Mouse (Mus musculus): ENCODE data around the gene Aldh5a1. TPM values are rescaled to one million over a fixed set of nuclear protein-coding genes. Genes with fewer than 3 reads are reported as not detected.

The Aldh5a1 gene
- polyA plus RNA-seq, 1 experiment from 2014 or later = 10.6 TPM

DNA sequence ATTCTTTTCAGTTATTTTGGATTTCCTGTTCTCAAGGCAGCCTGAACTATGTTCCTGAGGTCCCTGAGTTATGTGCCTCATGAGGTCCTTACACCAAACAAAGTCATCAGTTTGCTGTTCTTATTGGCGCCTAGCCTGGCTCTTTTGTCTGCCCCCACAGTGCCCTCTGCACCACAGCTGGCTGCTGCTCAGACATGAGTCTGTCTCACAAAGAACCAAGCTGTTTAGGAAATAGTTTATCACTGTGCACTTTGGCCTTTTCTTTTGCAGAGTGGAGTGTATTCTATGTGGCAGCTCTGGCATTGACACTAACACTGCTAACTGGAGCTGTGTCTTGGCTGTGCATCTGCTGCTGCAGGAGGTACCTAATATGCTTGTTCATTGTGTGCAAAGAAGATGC lies 47.9 kb downstream of the Aldh5a1 start:
- no peaks in the 10 kb centered on the region for H3K27me3 ChIP-seq
- no peak overlapping the region for H3K4me3 ChIP-seq (replicated peaks)
- no peak overlapping the region for H3K9ac ChIP-seq
- H3K27ac ChIP-seq = no peak overlapping the region
- no peaks in the 10 kb centered on the region for H3K9me3 ChIP-seq
- 65% methylated on average over 1 of the region's 1 CpGs for WGBS
- no peak for ATAC-seq (ENCODE audit: low FRiP score)
- no peaks in the 10 kb centered on the region for H3K36me3 ChIP-seq (replicated peaks)
- H3K4me2 ChIP-seq = no peak overlapping the region
- H3K4me1 ChIP-seq = no peaks in the 10 kb centered on the region

GRCm38 (mm10) chr13:24882411-24882810 lies 55.0 kb downstream of the Aldh5a1 start:
- H3K9ac ChIP-seq = no peak overlapping the region

DNA sequence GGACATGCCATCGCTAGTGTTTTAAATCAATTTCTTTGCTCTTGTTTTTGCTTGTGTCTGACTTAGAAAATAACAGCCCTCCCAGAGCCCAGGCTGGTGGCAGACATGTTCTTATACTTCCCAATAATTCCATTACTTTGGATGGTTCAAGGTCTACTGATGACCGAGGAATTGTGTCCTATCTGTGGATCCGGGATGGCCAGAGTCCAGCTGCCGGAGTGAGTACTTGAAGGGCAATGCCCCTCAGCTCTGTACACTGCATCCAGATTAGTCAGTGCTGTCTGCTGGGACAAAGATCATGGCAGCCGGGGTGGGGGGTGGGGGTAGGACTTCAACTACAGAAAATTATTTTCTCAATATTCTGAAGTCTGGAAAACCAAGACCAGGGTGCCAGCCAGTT lies 56.8 kb downstream of the Aldh5a1 start:
- H3K27me3 ChIP-seq = no peaks in the 10 kb centered on the region
- H3K4me1 ChIP-seq = no peaks in the 10 kb centered on the region
- WGBS = 93% methylated on average over 5 of the region's 5 CpGs
- no peak overlapping the region for H3K4me3 ChIP-seq (replicated peaks)
- ATAC-seq (ENCODE audit: low FRiP score) = no peak
- H3K9me3 ChIP-seq = no peaks in the 10 kb centered on the region
- H3K9ac ChIP-seq = no peak overlapping the region
- H3K4me2 ChIP-seq = no peak overlapping the region
- H3K36me3 ChIP-seq (replicated peaks) = no peaks in the 10 kb centered on the region
- H3K27ac ChIP-seq = no peak overlapping the region

More at GRCm38 (mm10) chr13:24882411-24882810, 55.0 kb downstream of the Aldh5a1 start:
- ATAC-seq (ENCODE audit: low FRiP score) = no peak
- H3K36me3 ChIP-seq (replicated peaks) = no peaks in the 10 kb centered on the region
- H3K4me2 ChIP-seq = no peak overlapping the region
- H3K9me3 ChIP-seq = no peaks in the 10 kb centered on the region
- H3K4me3 ChIP-seq (replicated peaks) = no peak overlapping the region
- no peaks in the 10 kb centered on the region for H3K27me3 ChIP-seq
- no peaks in the 10 kb centered on the region for H3K4me1 ChIP-seq
- 96% methylated on average over 6 of the region's 6 CpGs for WGBS
- no peak overlapping the region for H3K27ac ChIP-seq

- Histone ChIP-seq H3K4me1 (no peaks in the 10 kb centered on the region), H3K27ac (no peak overlapping the region), H3K4me3 (replicated peaks) (no peak overlapping the region), H3K9ac (no peak overlapping the region), H3K36me3 (replicated peaks) (no peaks in the 10 kb centered on the region), H3K4me2 (no peak overlapping the region), H3K27me3 (no peaks in the 10 kb centered on the region), H3K9me3 (no peaks in the 10 kb centered on the region)
- ATAC-seq (ENCODE audit: low FRiP score) = no peak
- whole genome bisulfite sequencing = 86% methylated on average over 6 of the region's 6 CpGs
Observed at GRCm38 (mm10) chr13:24880208-24880607, 57.3 kb downstream of the Aldh5a1 start.

GRCm38 (mm10) chr13:24879359-24880040 lies 58.0 kb downstream of the Aldh5a1 start:
- ATAC-seq (ENCODE audit: low FRiP score) = no peak
- H3K27ac ChIP-seq = no peak overlapping the region
- H3K4me2 ChIP-seq = no peak overlapping the region
- WGBS = 92% methylated on average over 15 of the region's 15 CpGs
- no peak overlapping the region for H3K4me3 ChIP-seq (replicated peaks)
- no peaks in the 10 kb centered on the region for H3K9me3 ChIP-seq
- H3K9ac ChIP-seq = no peak overlapping the region
- H3K27me3 ChIP-seq = no peaks in the 10 kb centered on the region
- no peaks in the 10 kb centered on the region for H3K4me1 ChIP-seq
- H3K36me3 ChIP-seq (replicated peaks) = no peaks in the 10 kb centered on the region

DNA sequence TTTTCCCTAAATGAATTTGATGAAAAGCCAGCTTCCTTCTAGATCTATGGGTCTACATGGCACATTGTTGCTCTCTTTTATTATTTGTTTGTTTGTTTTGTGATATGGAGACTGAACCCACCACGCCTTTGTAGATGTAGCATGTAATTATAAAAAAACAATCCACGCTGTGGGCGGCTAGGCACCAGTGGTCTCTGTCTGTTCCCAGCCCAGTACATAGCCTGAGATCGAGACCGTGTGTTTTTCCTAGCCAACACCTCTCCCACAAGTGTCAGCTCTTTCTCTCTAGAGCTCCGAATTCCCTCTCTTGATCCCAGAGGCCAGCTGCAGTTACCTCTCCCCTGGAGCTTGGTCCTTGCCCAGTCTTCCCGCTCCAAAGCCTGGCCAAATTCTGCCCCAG lies 69.2 kb downstream of the Aldh5a1 start:
- H3K36me3 ChIP-seq (replicated peaks) = no peaks in the 10 kb centered on the region
- 88% methylated on average over 7 of the region's 7 CpGs for WGBS
- ATAC-seq (ENCODE audit: low FRiP score) = no peak

DNA sequence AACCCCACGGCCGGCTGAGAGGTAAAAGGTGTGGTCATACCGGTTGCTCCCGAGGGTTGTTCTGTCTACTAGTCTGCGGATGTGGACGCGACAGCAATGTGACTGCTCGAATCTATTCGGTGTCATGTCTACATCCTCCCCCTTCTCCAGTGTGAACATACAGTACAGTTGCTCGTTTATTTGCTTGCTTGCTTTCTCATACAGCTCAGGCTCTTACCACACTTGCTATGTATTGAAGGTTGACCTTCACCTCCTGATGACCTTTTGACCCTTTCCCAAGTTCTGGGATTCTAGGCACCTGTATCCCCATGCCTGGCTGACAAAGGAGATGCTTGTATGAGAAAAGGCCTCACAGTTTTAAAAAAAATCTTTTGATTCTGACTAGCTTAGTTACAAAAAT lies 69.7 kb downstream of the Aldh5a1 start:
- no peak for ATAC-seq (ENCODE audit: low FRiP score)
- 95% methylated on average over 10 of the region's 10 CpGs for WGBS
- Histone ChIP-seq H3K9me3 (no peaks in the 10 kb centered on the region), H3K27ac (no peak overlapping the region), H3K4me2 (no peak overlapping the region), H3K4me3 (replicated peaks) (no peak overlapping the region), H3K4me1 (no peaks in the 10 kb centered on the region), H3K27me3 (no peaks in the 10 kb centered on the region), H3K9ac (no peak overlapping the region), H3K36me3 (replicated peaks) (no peaks in the 10 kb centered on the region)

More for the DNA sequence above, 69.2 kb downstream of the Aldh5a1 start:
- Histone ChIP-seq H3K27ac (no peak overlapping the region), H3K4me3 (replicated peaks) (no peak overlapping the region), H3K4me2 (no peak overlapping the region), H3K4me1 (no peaks in the 10 kb centered on the region), H3K9me3 (no peaks in the 10 kb centered on the region), H3K9ac (no peak overlapping the region), H3K27me3 (no peaks in the 10 kb centered on the region)

GRCm38 (mm10) chr13:24866430-24867402 lies 70.7 kb downstream of the Aldh5a1 start:
- H3K27me3 ChIP-seq = no peaks in the 10 kb centered on the region
- H3K9me3 ChIP-seq = no peaks in the 10 kb centered on the region
- H3K4me2 ChIP-seq = no peak overlapping the region
- no peak overlapping the region for H3K27ac ChIP-seq
- 82% methylated on average over 9 of the region's 9 CpGs for WGBS
- no peak overlapping the region for H3K9ac ChIP-seq
- no peaks in the 10 kb centered on the region for H3K36me3 ChIP-seq (replicated peaks)
- ATAC-seq (ENCODE audit: low FRiP score) = no peak
- no peaks in the 10 kb centered on the region for H3K4me1 ChIP-seq
- no peak overlapping the region for H3K4me3 ChIP-seq (replicated peaks)

DNA sequence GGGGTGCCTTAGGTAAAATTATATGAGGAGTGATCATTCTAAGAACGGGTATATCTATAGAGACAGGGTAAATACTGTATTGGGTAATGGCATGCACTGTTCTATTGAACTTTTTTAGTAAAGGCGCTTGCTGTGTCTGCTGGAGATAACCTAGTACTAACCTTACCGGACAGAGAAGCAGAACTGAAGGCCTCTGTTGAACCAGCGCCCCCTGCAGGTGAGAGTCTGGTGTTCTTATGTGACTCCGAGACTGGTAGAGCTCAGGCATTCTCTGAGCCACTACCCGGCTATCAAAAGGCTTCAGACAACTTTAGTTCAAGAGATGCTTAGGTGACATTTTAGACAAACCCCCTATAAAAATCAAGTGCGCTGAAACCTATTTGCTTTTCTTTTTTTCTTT lies 74.9 kb downstream of the Aldh5a1 start:
- H3K27ac ChIP-seq = no peak overlapping the region
- H3K9ac ChIP-seq = no peak overlapping the region
- no peaks in the 10 kb centered on the region for H3K4me1 ChIP-seq
- no peaks in the 10 kb centered on the region for H3K27me3 ChIP-seq
- ATAC-seq (ENCODE audit: low FRiP score) = no peak
- no peak overlapping the region for H3K4me2 ChIP-seq
- 67% methylated on average over 7 of the region's 7 CpGs for WGBS
- no peaks in the 10 kb centered on the region for H3K9me3 ChIP-seq
- H3K36me3 ChIP-seq (replicated peaks) = no peaks in the 10 kb centered on the region
- H3K4me3 ChIP-seq (replicated peaks) = no peak overlapping the region

DNA sequence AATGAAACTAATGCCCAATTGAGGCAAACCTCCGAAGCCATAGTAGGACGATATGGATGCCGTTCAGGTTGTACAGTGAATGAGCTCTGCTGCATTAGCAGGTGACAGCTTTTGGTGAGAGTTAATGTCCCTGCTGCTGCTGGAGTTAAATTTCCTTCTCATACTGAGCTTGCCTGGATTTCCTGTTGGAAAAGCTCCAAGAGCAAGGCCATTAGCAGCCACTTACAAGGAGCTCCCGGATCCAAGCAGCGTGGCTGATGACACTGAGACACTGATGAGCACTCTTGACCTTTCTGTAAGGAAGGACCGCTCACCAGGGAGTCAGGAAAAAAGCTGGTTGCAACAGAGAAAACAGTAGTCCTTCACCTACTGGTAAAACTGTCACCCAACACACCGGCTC lies 75.4 kb downstream of the Aldh5a1 start:
- no peak overlapping the region for H3K4me2 ChIP-seq
- no peaks in the 10 kb centered on the region for H3K27me3 ChIP-seq
- WGBS = 85% methylated on average over 7 of the region's 7 CpGs
- no peaks in the 10 kb centered on the region for H3K4me1 ChIP-seq
- no peaks in the 10 kb centered on the region for H3K9me3 ChIP-seq
- no peaks in the 10 kb centered on the region for H3K36me3 ChIP-seq (replicated peaks)
- ATAC-seq (ENCODE audit: low FRiP score) = no peak
- H3K27ac ChIP-seq = no peak overlapping the region
- H3K4me3 ChIP-seq (replicated peaks) = no peak overlapping the region
- H3K9ac ChIP-seq = no peak overlapping the region

DNA sequence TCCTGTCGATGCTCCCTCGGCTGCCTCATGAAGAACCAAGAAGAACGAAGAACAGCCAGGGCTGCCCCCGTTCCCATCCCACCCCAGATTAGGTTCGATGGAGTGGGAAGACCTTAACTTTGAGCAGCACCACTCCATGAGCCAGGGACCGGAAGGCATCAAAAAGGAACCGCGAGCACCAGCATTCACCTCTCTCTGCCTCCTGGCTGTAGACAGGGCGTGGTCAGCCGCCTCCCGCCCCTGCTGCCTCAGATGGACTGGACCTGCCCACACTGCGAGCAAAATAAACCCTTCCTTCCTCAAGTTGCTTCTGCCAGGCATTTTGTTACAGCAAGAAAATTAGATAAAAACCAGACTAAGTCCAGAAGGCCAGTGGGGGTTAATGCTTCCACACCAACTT lies 76.4 kb downstream of the Aldh5a1 start:
- H3K27ac ChIP-seq = no peak overlapping the region
- no peak for ATAC-seq (ENCODE audit: low FRiP score)
- H3K9ac ChIP-seq = no peak overlapping the region
- WGBS = 84% methylated on average over 12 of the region's 12 CpGs
- no peaks in the 10 kb centered on the region for H3K4me1 ChIP-seq
- no peaks in the 10 kb centered on the region for H3K27me3 ChIP-seq
- H3K36me3 ChIP-seq (replicated peaks) = no peaks in the 10 kb centered on the region
- H3K4me3 ChIP-seq (replicated peaks) = no peak overlapping the region
- H3K4me2 ChIP-seq = no peak overlapping the region
- no peaks in the 10 kb centered on the region for H3K9me3 ChIP-seq

DNA sequence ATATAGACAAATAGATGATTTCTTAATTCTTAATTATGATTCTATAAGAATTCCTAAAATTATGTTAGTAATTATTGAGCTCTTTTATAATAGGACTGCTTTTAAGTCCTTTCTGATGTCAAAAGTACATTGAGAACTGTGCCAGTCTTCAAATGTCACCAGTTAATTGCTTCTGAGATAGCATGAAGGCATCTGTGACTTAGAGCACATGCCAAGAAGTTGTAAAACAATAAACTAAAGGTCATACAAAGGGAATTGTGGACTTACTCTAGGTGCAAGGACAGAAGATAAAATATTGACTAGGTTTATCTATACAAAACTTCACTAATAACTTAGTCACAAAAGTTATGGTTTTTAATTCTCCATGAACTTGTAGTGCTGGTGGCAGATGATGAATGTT lies 78.3 kb downstream of the Aldh5a1 start:
- Histone ChIP-seq H3K9ac (no peak overlapping the region), H3K9me3 (no peaks in the 10 kb centered on the region), H3K36me3 (replicated peaks) (no peaks in the 10 kb centered on the region), H3K27me3 (no peaks in the 10 kb centered on the region), H3K4me3 (replicated peaks) (no peak overlapping the region), H3K4me2 (no peak overlapping the region), H3K4me1 (no peaks in the 10 kb centered on the region), H3K27ac (no peak overlapping the region)
- ATAC-seq (ENCODE audit: low FRiP score) = no peak

Data from forebrain, embryonic 12.5 days (tissue).